Mouse (Mus musculus): ENCODE data around the gene Bard1. TPM values are rescaled to one million over a fixed set of nuclear protein-coding genes. Genes with fewer than 3 reads are reported as not detected.

Bard1 gene
- total and polyA plus RNA-seq, 3 experiments, result 8.1 to 10.9 TPM; not detected in 1

GRCm38 (mm10) chr1:71102344-71103173 is at the start of gene Bard1 (continued):
- TF ChIP-seq USF2 (IDR thresholded peaks at IDR 0.05; ENCODE audit: borderline replicate concordance in 1 of 2, insufficient read depth in 1 of 2, low read depth in 1 of 2, low read length in 2 of 2), result no peak
- TF ChIP-seq RCOR1 (IDR thresholded peaks at IDR 0.05; ENCODE audit: low read depth, low read length), result no peak
- TF ChIP-seq CTCF (IDR thresholded peaks at IDR 0.05 in 2 of 3, conservative IDR thresholded peaks at IDR 0.05 in 1 of 3; ENCODE audit: control insufficient read depth in 1 of 3, insufficient read depth in 1 of 3, low read depth in 2 of 3, low read length in 3 of 3, poor library complexity in 1 of 3, severe bottlenecking in 1 of 3), result no peak
- TF ChIP-seq MYC (IDR thresholded peaks at IDR 0.05; ENCODE audit: low read depth, low read length), result peak; percentile 71; the same call in 1 of the 2 replicates

GRCm38 (mm10) chr1:71127171-71127570 is 24.2 kb upstream of the Bard1 start:
- Histone ChIP-seq H3K36me3 (ENCODE audit: control insufficient read depth in 1 of 2, insufficient read depth in 2 of 2, low read length in 2 of 2) (no peaks in the 10 kb centered on the region), H3K79me2 (ENCODE audit: control insufficient read depth, insufficient read depth, low read length, poor library complexity) (no peaks in the 10 kb centered on the region), H3K4me1 (ENCODE audit: control insufficient read depth in 1 of 2, insufficient read depth in 2 of 2, low read length in 2 of 2) (no peaks in the 10 kb centered on the region), H3K27me3 (ENCODE audit: control insufficient read depth in 1 of 2, insufficient read depth in 2 of 2, low read length in 2 of 2) (no peaks in the 10 kb centered on the region), H3K4me3 (ENCODE audit: control insufficient read depth in 1 of 2, insufficient read depth in 1 of 2, low read depth in 2 of 2, low read length in 2 of 2) (no peak overlapping the region), H3K27ac (ENCODE audit: control insufficient read depth, low read depth, low read length) (no peak overlapping the region), H3K9ac (ENCODE audit: control insufficient read depth, low read depth, low read length, poor library complexity, severe bottlenecking) (no peak overlapping the region), H3K9me3 (replicated peaks; ENCODE audit: insufficient read depth, low read length) (no peaks in the 10 kb centered on the region)
- no peak for DNase-seq (ENCODE audit: low read depth, low spot score)
- TF ChIP-seq ZMIZ1 (IDR thresholded peaks at IDR 0.05; ENCODE audit: low read depth, low read length) (no peak), USF1 (IDR thresholded peaks at IDR 0.05; ENCODE audit: low read depth, low read length) (no peak), USF2 (IDR thresholded peaks at IDR 0.05; ENCODE audit: borderline replicate concordance in 1 of 2, insufficient read depth in 1 of 2, low read depth in 1 of 2, low read length in 2 of 2) (no peak), TBP (IDR thresholded peaks at IDR 0.05; ENCODE audit: low read depth, low read length) (no peak), SIN3A (IDR thresholded peaks at IDR 0.05; ENCODE audit: low read length) (no peak), ZNF384 (IDR thresholded peaks at IDR 0.05; ENCODE audit: low read depth, low read length) (no peak), MEF2A (IDR thresholded peaks at IDR 0.05; ENCODE audit: extremely low read depth, insufficient replicate concordance, low read depth, low read length, poor library complexity, severe bottlenecking) (no peak), ELF1 (IDR thresholded peaks at IDR 0.05; ENCODE audit: low read depth, low read length) (no peak), MAFK (IDR thresholded peaks at IDR 0.05; ENCODE audit: borderline replicate concordance, low read depth, low read length) (no peak), SMC3 (IDR thresholded peaks at IDR 0.05; ENCODE audit: low read depth, low read length) (no peak), GABPA (IDR thresholded peaks at IDR 0.05; ENCODE audit: low read depth, low read length) (no peak), E2F4 (IDR thresholded peaks at IDR 0.05; ENCODE audit: borderline replicate concordance, low read depth, low read length) (no peak), HCFC1 (IDR thresholded peaks at IDR 0.05; ENCODE audit: low read depth, low read length) (no peak), ZC3H11A (IDR thresholded peaks at IDR 0.05; ENCODE audit: low read depth, low read length) (no peak), CHD2 (IDR thresholded peaks at IDR 0.05; ENCODE audit: low read length) (no peak), NRF1 (IDR thresholded peaks at IDR 0.05; ENCODE audit: insufficient read depth, low read depth, low read length, poor library complexity, severe bottlenecking) (no peak), ETS1 (IDR thresholded peaks at IDR 0.05; ENCODE audit: low read depth, low read length) (no peak), RAD21 (IDR thresholded peaks at IDR 0.05; ENCODE audit: low read depth, low read length) (no peak), MAZ (IDR thresholded peaks at IDR 0.05; ENCODE audit: low read depth, low read length) (no peak)

Measured in MEL (cell line).